Mouse (Mus musculus) B cell, adult 62 days (primary cell): ENCODE data around the gene Arl9. TPM values are rescaled to one million over a fixed set of nuclear protein-coding genes. Genes with fewer than 3 reads are reported as not detected.

Experiments
- total RNA-seq: library from RNA; stranded (reverse); gene quantifications from 4 replicates; pipeline ENCODE4 v1.2.4, GENCODE M21; 2023

Arl9 gene
- 1.3 to 4.2 TPM (median 3.3 TPM) in 3 of 4 replicates, not detected in the other for total RNA-seq

DNA sequence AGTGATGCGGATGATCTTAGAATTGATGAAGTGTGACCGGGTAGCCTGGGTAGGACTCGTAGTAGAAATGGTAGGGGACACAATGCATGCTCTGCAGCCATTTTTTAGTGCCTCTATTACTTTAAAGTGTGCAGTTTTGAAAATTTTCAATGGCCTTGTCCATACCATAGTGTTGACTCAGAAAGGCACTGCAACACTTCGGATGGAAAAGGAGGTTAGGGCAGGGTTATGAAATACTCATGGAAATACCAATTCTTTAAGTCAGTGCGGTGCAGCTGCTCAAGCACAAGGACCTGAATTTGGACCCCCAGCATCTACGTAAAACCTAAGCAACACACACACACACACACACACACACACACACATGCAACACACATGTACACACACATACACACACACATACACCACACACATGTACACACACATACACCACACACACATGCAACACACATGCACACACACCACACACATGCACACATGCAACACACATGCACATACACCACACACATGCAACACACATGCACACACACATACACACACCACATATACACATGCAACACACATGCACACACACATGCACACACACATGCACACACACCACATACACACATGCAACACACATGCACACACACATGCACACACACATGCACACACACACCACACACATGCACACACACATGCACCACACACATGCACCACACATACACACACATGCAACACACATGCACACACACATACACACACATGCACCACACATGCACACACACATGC, at the start of gene Arl9:
Arl9 (plus strand) TSS at position 5 of the 771 bp plus-strand sequence.

DNA sequence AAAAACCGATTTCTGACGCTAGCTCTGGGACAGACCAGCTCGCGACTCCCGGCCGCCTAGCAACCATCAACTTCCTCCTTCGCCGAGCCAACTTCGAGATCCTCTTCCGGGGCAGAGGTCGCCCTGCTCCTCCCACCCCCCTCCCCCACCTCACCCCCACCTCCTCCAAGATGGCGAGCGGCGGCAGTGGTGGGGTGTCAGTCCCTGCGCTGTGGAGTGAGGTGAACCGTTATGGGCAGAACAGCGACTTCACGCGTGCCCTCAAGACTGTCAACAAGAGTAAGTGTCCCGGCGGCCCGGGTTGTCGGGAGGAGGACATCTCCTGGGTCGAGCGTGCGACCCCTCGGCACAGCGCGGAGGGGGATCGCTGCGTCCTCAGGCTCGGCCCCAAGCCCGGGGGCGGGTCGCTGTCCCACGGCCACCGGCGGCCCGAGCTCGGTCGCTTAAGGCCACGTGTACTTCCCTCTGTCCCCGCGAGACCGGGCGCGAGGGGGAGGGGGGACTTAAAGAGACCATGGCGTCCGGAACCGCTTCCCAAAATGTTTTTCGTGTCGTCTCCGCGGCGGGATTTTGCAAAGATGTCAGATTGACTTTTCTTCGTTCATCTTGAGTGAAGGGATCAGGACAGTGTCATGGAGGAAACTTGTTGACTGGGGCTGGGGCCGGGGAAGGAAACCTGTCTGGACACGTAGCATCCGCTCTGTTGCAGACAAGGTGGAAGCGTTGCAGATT, 29.1 kb upstream of the Arl9 start, which contains the start of gene Srp72:
Srp72 (plus strand) TSS at position 130 of the 732 bp plus-strand sequence.

GRCm38 (mm10) chr5:77015544-77016482, 12.0 kb downstream of the Arl9 start, which contains the start of gene Thegl:
Gene Thegl, plus strand, starts transcription at chr5:77016023.

Other genes starting within 250 kb of the Arl9 start
- 24.9 to 37.6 TPM (median 30.8 TPM) in 4 replicates for gene Aasdh, start 98.5 kb upstream of the Arl9 start, total RNA-seq
- 65.7 to 75.7 TPM (median 73.0 TPM) in 4 replicates for gene Paics, start 52.7 kb upstream of the Arl9 start, total RNA-seq
- gene Ppat, start 52.5 kb upstream of the Arl9 start, total RNA-seq = 18.0 to 21.7 TPM (median 19.8 TPM) in 4 replicates
- gene Srp72, start 29.4 kb upstream of the Arl9 start, total RNA-seq = 133 to 153 TPM (median 144 TPM) in 4 replicates
- gene Thegl, start 12.0 kb downstream of the Arl9 start, total RNA-seq = 0.31 to 0.76 TPM in 2 of 4 replicates, not detected in the others
- gene Hopx, start 111.1 kb downstream of the Arl9 start, total RNA-seq = 16.8 to 27.3 TPM (median 20.5 TPM) in 4 replicates
- not detected in 4 replicates for gene Spink2, start 207.4 kb downstream of the Arl9 start, total RNA-seq